Mouse (Mus musculus) CD4-positive, CD25-positive, alpha-beta regulatory T cell, adult 4 months (primary cell): ENCODE measurements around the gene Ctnna3. TPM values are rescaled to one million over a fixed set of nuclear protein-coding genes. Genes with fewer than 3 reads are reported as not detected.

Experiments used
- ATAC-seq: one replicate; pipeline ENCODE4 v1.8.0; 2017
- polyA plus RNA-seq, 2 experiments: library from polyadenylated mRNA; unstranded; fragments of 100-300 nt; shearing (Covaris generic); gene quantifications; one replicate each; pipeline ENCODE4 v1.2.1; 2017

The Ctnna3 gene
- polyA plus RNA-seq, 2 experiments from 2014 or later: 0.19 TPM; not detected in 1

- no peak for ATAC-seq
Measured at GRCm38 (mm10) chr10:63526027-63526426, 96.1 kb downstream of the Ctnna3 start.

- no peak for ATAC-seq
Measured at GRCm38 (mm10) chr10:63532381-63532780, 102.5 kb downstream of the Ctnna3 start.

GRCm38 (mm10) chr10:63541754-63542153, 111.9 kb downstream of the Ctnna3 start:
- ATAC-seq: no peak

- ATAC-seq: no peak
Measured at GRCm38 (mm10) chr10:63542493-63542892, 112.6 kb downstream of the Ctnna3 start.

GRCm38 (mm10) chr10:63566691-63567090, 136.8 kb downstream of the Ctnna3 start:
- no peak for ATAC-seq

- ATAC-seq: no peak
Measured at GRCm38 (mm10) chr10:63571561-63571960, 141.7 kb downstream of the Ctnna3 start.

GRCm38 (mm10) chr10:63572866-63573265, 143.0 kb downstream of the Ctnna3 start:
- ATAC-seq: no peak

GRCm38 (mm10) chr10:63574100-63574609, 144.3 kb downstream of the Ctnna3 start:
- no peak for ATAC-seq

- no peak for ATAC-seq
Measured at GRCm38 (mm10) chr10:63582608-63583007, 152.7 kb downstream of the Ctnna3 start.

- ATAC-seq: no peak
Measured at GRCm38 (mm10) chr10:63583798-63584374, 154.0 kb downstream of the Ctnna3 start.

GRCm38 (mm10) chr10:63599417-63599816, 169.5 kb downstream of the Ctnna3 start:
- no peak for ATAC-seq

- ATAC-seq: no peak
Measured at GRCm38 (mm10) chr10:63601206-63601605, 171.3 kb downstream of the Ctnna3 start.

- ATAC-seq: no peak
Measured at GRCm38 (mm10) chr10:63628546-63628945, 198.6 kb downstream of the Ctnna3 start.

- no peak for ATAC-seq
Measured at GRCm38 (mm10) chr10:63633915-63634314, 204.0 kb downstream of the Ctnna3 start.

- no peak for ATAC-seq
Measured at GRCm38 (mm10) chr10:63637987-63638386, 208.1 kb downstream of the Ctnna3 start.

- no peak for ATAC-seq
Measured at GRCm38 (mm10) chr10:63647300-63647699, 217.4 kb downstream of the Ctnna3 start.

- ATAC-seq: no peak
Measured at GRCm38 (mm10) chr10:63650307-63650706, 220.4 kb downstream of the Ctnna3 start.

- ATAC-seq: no peak
Measured at GRCm38 (mm10) chr10:63652887-63653286, 223.0 kb downstream of the Ctnna3 start.

- ATAC-seq: no peak
Measured at GRCm38 (mm10) chr10:63653571-63653970, 223.7 kb downstream of the Ctnna3 start.

- no peak for ATAC-seq
Measured at GRCm38 (mm10) chr10:63654560-63654959, 224.7 kb downstream of the Ctnna3 start.

GRCm38 (mm10) chr10:63676343-63676742, 246.4 kb downstream of the Ctnna3 start:
- ATAC-seq: no peak

- no peak for ATAC-seq
Measured at GRCm38 (mm10) chr10:63689233-63689632, 259.3 kb downstream of the Ctnna3 start.

GRCm38 (mm10) chr10:63689651-63690050, 259.8 kb downstream of the Ctnna3 start:
- no peak for ATAC-seq

- ATAC-seq: no peak
Measured at GRCm38 (mm10) chr10:63692039-63692438, 262.1 kb downstream of the Ctnna3 start.

GRCm38 (mm10) chr10:63710211-63710610, 280.3 kb downstream of the Ctnna3 start:
- ATAC-seq: no peak
